Comparison of ENCODE assay signal across 9 mouse cellular contexts in the genomic region with DNA sequence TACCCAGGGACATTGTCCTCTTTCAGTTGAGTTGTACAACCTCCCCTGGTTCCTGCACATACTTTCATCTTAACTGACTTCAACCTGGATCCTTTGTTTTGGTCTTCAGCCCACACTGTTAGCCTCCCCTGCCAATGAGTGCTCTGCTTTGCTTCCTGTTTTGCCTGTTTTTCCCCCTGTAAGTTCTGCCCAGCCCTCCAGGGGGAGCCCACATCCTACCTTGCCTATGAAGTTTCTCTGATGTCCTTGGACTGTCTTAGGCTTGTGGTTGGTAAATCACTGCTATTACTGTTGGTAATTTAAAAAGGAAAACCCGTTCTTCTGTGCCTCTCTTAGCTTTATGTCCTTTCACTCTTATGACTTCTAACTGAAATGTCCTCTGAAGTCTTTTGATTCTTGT.
DNase-seq lines count a peak whose midpoint lies in the region; ATAC-seq and TF ChIP-seq lines count a peak whose summit lies in the region.
"Had no signal": no experiment of that assay in that cellular context is flagged by ENCODE, and none has a peak within 500 bp of the region (broad histone marks: within the 10 kb centered on the region; RNA-seq: fewer than 3 reads in every experiment).

No protein-coding gene starts in this region.

- DNase-seq in forebrain, embryonic 14.5 days (ENCODE audit: low spot score): peak; percentile 52
- DNase-seq in adrenal gland, postnatal 4 days (ENCODE audit: low spot score in 2 of 2): peak; percentile 40 to 51
- peak; percentile 38 for DNase-seq in forebrain, postnatal 0 days
- peak; percentile 31 for DNase-seq in hindlimb bud, embryonic 11.5 days (ENCODE audit: extremely low spot score, low read depth, low spot score)
- peak; percentile 27 to 47 for DNase-seq in left cerebral cortex, adult 8-10 months (ENCODE audit: low spot score in 2 of 2)
- DNase-seq in stomach, postnatal 0 days (ENCODE audit: low spot score): peak; percentile 71

- TF ChIP-seq CTCF in forebrain, postnatal 0 days (IDR thresholded peaks at IDR 0.05; ENCODE audit: low read depth): peak; percentile 66
- TF ChIP-seq CTCF in stomach, postnatal 0 days (IDR thresholded peaks at IDR 0.05; ENCODE audit: low read depth): peak; percentile 88

- H3K9me3 ChIP-seq in forebrain, embryonic 14.5 days (replicated peaks; ENCODE audit: control insufficient read depth, low read length): no peaks in the 10 kb centered on the region
- H3K9me3 ChIP-seq in forebrain, embryonic 13.5 days (replicated peaks): no peaks in the 10 kb centered on the region
- H3K9me3 ChIP-seq in forebrain, postnatal 0 days (ENCODE audit: low read length): no peaks in the 10 kb centered on the region
- no peaks in the 10 kb centered on the region for H3K9me3 ChIP-seq in stomach, postnatal 0 days (ENCODE audit: control insufficient read depth, low read length)

- ATAC-seq in forebrain, embryonic 14.5 days: 0 out of 2 replicates have a peak, but pooled peaks have one; percentile 48
- ATAC-seq in forebrain, embryonic 13.5 days: no peak
- peak; percentile 47; the same call in 1 of the 2 replicates for ATAC-seq in forebrain, postnatal 0 days
- peak; percentile 78 for ATAC-seq in monocyte, adult 5-6 weeks (replicated peaks; ENCODE audit: insufficient number of reproducible peaks, low FRiP score, low TSS enrichment, poor library complexity, severe bottlenecking)
- ATAC-seq in stomach, postnatal 0 days (ENCODE audit: low FRiP score, low TSS enrichment): peak; percentile 60; the same call in 1 of the 2 replicates

- 53% methylated on average over 1 of the region's 1 CpGs for WGBS in forebrain, embryonic 14.5 days
- WGBS in forebrain, embryonic 13.5 days: 39% methylated on average over 1 of the region's 1 CpGs
- 36% methylated on average over 1 of the region's 1 CpGs for WGBS in forebrain, postnatal 0 days
- 37% methylated on average over 1 of the region's 1 CpGs for WGBS in stomach, postnatal 0 days

- no peaks in the 10 kb centered on the region for H3K36me3 ChIP-seq in forebrain, embryonic 14.5 days (ENCODE audit: control insufficient read depth, insufficient read depth, low read length)
- H3K36me3 ChIP-seq in forebrain, embryonic 13.5 days (ENCODE audit: poor library complexity, severe bottlenecking): no peaks in the 10 kb centered on the region
- no peaks in the 10 kb centered on the region for H3K36me3 ChIP-seq in forebrain, postnatal 0 days (ENCODE audit: insufficient read depth)
- no peaks in the 10 kb centered on the region; the same call in 1 of the 2 replicates for H3K36me3 ChIP-seq in stomach, postnatal 0 days (ENCODE audit: control insufficient read depth, insufficient read depth, low read length)

- no peak overlapping the region for H3K27ac ChIP-seq in forebrain, embryonic 14.5 days (ENCODE audit: low read depth, low read length)
- H3K27ac ChIP-seq in forebrain, embryonic 13.5 days: no peak overlapping the region
- H3K27ac ChIP-seq in forebrain, postnatal 0 days (ENCODE audit: low read depth, low read length): no peak overlapping the region
- H3K27ac ChIP-seq in stomach, postnatal 0 days (replicated peaks): no peak overlapping the region

- no peak overlapping the region for H3K4me3 ChIP-seq in forebrain, embryonic 14.5 days (ENCODE audit: low read depth, low read length)
- H3K4me3 ChIP-seq in forebrain, embryonic 13.5 days: no peak overlapping the region
- no peak overlapping the region for H3K4me3 ChIP-seq in forebrain, postnatal 0 days (ENCODE audit: low read depth, low read length)
- H3K4me3 ChIP-seq in stomach, postnatal 0 days (ENCODE audit: low read depth, low read length): no peak overlapping the region
- H3K4me3 ChIP-seq: myocyte had no signal

- TF ChIP-seq EP300 in stomach, postnatal 0 days (optimal IDR thresholded peaks at IDR 0.05): no peak

- H3K9ac ChIP-seq in forebrain, embryonic 14.5 days (ENCODE audit: low read length): no peak overlapping the region
- H3K9ac ChIP-seq in forebrain, embryonic 13.5 days: no peak overlapping the region
- H3K9ac ChIP-seq in forebrain, postnatal 0 days: no peak overlapping the region
- H3K9ac ChIP-seq in stomach, postnatal 0 days (ENCODE audit: low read length): no peak overlapping the region

- no peaks in the 10 kb centered on the region for H3K27me3 ChIP-seq in forebrain, embryonic 14.5 days (replicated peaks; ENCODE audit: control insufficient read depth, insufficient read depth, low read length)
- no peaks in the 10 kb centered on the region for H3K27me3 ChIP-seq in forebrain, embryonic 13.5 days
- H3K27me3 ChIP-seq in forebrain, postnatal 0 days (ENCODE audit: insufficient read depth, low read length): no peaks in the 10 kb centered on the region
- H3K27me3 ChIP-seq in stomach, postnatal 0 days (ENCODE audit: control insufficient read depth, insufficient read depth, low read length): no peaks in the 10 kb centered on the region

- H3K4me2 ChIP-seq in forebrain, embryonic 14.5 days (ENCODE audit: low read length): no peak overlapping the region
- no peak overlapping the region for H3K4me2 ChIP-seq in forebrain, embryonic 13.5 days
- H3K4me2 ChIP-seq in forebrain, postnatal 0 days (ENCODE audit: low read depth): no peak overlapping the region
- H3K4me2 ChIP-seq in stomach, postnatal 0 days (replicated peaks; ENCODE audit: low read depth): no peak overlapping the region

- H3K4me1 ChIP-seq in forebrain, embryonic 14.5 days (ENCODE audit: control insufficient read depth, insufficient read depth, low read length): no peaks in the 10 kb centered on the region
- H3K4me1 ChIP-seq in forebrain, embryonic 13.5 days: no peaks in the 10 kb centered on the region
- no peaks in the 10 kb centered on the region for H3K4me1 ChIP-seq in forebrain, postnatal 0 days (ENCODE audit: insufficient read depth)
- H3K4me1 ChIP-seq in stomach, postnatal 0 days (replicated peaks; ENCODE audit: control insufficient read depth, insufficient read depth): no peaks in the 10 kb centered on the region
